Mouse (Mus musculus) heart, adult 18-20 months (tissue): ENCODE measurements at regions not wholly inside any gene's neighbourhood (a gene's known extent, or its start where the extent isn't known, plus 50 kb on each side); places are given as distances from the start of the nearest gene placed in this dataset.
A peak's percentile ranks its signal among the peaks of the same experiment; 100 is the strongest.

ENCODE experiments used
- DNase-seq, 2 experiments: peaks; one replicate each; pipeline ENCODE4 v3.0.0; 2021 to 2022; ENCODE audit warnings: mixed read lengths in 1 of 2

DNA sequence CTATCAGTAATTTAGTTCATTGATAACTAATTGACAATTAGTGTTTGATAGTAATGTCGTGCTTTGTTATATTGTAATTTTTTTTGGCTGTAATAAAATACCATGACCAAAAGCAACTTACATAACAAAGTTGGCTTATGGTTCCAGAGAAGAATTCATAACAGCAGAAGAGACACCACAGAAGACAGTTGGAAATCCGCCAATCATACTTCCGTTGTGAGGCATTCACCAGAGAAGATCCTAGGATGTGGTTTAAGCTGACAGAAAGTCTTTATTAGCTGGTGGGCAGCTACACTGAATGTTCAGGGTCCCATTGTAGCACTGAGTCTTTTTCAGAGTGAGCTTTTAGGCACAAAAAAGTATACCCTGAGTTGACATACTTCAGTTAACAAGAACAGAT lies 109.9 kb downstream of the Sec23a start:
- DNase-seq, result no peak

DNA sequence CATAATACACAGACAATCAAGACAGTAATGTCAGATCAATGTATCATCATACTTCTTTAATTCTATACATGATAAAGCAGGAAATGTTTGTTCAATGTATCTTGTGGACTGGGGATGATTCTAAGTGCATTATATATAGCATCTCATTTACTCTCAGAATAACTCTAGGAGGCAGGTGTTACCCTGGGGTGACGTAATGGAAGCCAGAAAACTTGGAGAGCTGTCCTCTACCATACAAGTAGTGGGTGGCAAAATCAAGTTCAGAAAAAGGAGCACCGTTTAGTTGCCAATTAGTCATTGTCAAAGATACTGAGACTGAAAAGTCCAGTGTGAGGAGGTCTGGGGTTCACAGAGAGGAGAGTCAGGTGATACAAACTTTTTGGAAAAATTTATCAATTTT lies 136.0 kb downstream of the Sec23a start:
- no peak for DNase-seq

DNA sequence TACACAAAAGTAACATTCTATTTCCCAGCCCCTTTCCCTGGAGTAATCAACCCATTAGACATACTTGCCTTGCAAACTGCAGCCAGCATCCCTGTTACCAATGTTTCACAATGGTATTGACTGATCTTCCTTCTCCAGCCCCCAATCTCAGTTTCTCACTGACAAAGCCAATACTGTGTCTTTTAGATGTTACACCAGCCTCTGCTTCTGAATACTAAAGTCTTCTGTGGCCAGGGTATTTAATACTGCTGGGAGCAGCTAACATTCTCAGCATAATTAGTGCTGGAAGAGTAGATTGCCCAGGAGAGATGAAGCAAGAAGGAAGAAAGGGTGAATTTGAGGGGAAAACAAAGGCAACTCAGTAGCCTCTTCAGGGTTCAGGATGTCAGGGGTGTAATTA lies 139.4 kb downstream of the Sec23a start:
- no peak for DNase-seq

DNA sequence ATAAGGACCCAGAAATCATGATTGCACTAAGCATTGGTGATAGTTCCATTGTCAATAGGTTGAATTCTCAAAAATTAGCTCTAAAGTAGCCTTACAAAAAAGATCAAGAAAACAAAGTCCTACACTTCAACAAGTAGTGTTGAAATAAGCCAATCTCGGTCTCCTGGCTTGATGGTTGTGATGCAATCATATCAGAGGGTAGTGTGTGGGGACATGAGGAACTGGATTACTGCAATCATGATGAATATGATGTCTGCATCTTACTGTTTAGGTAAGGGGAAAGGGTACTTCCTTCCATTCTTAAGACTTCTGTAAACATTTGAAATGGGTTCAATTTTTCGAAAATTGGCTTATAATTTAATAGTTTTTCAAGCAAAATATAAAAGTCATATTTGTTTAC lies 155.3 kb downstream of the Sec23a start:
- DNase-seq, result no peak

DNA sequence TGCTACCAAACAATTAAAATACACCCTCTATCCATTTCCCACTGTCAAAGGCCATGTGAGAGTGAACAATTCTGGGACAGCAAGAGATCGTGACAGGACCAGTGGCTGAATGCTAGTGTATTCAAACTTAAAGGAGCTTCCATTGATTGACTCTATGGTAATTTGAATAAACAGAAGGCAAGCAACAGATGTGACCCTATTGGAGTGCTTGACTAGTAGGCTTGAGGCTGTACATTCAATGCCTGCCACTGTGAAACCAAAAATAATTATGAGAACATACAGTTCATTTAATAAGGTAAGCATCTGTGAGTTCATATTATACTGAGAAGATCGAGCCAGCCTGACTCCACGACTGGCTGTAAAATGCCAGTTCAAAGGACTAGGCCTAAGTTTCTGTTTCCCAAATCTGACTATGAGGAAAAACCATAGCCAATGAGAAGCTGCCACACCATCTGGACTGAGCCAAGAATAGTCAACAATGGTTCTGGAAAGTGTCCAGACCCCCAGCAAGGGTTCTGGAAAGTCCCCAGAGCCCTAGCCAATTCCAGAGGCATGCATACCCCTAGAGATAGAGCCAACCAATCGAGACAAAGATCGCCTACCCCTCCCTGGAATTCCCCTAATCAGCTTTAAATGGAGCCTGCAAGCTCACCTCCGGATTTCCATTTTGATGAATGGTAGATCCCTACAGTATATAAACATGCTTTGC lies 160.0 kb downstream of the Sec23a start:
- peak in 1 of 2 experiments; percentile 4 for DNase-seq

DNA sequence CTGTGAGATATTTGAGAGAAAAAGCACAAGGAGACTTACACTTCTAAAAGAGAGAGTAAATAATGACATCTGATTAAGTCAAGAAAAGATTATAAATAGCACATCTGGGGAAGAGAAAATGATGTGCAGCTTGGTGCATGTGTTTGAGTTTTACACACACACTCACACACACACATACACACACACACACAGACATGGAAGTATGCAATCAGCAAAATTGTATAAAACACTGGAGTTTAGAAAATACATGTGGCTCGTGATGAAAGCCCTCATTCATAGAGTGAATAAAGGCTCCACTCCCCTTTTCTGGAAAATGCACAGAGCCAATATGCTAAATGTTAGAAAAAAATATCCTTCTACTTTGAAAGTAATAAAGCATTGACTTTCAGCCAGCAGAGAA lies 182.2 kb downstream of the Sec23a start:
- no peak for DNase-seq

DNA sequence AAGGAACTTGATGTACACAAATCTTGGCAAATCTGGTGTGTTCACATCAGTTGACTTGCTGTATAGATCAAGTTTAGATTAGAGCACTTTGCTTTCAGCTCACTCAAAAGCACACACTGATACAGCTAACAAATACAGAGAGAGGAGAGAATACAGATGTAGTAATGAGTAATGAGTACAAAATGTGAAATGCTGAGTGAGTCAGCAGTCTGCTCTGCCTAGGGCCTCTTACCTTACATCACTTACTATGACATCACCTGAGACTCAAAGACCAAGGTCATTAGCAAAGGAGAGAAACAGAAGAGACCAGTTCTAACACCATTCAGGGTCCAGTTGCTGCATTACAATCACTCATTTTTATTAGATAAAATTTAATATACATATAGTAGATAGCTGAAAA lies 184.0 kb downstream of the Sec23a start:
- DNase-seq, result no peak

DNA sequence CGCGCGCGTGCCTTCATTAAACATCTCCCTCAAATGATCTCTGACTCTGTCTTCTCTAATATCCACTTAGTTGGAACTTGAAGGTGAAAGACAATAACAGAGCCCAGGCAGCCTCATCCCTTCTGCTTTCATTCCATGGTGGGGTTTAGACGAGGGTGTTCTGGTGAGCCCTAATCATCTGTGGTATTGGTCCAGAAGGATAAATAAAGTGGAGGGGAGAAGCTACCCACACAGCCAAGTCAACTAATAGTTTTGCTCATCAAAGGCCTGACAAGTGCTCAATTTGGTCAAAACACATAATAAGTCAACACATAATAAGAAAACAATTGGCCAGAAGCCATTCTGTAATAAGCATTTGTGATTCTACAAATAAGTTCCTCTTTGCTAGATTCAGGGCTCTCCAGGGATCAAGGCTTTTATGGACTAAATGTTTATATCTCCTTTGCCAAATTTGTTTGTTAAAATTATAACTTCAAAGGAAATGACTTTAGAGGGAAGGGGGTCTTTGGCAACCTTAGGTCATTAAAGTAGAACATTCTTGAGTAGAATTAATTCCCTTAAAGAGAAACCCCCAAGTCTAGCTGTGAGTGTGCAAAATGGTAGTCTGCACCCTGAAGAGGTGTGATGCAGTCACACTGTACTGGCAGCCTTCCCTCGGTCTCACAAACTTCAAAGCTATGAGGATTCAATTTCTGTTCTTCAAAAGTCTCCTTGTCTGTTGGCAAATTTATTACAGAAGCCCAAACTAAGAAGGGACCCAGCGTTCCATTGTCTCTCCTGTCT lies 186.5 kb downstream of the Sec23a start:
- DNase-seq, result no peak

DNA sequence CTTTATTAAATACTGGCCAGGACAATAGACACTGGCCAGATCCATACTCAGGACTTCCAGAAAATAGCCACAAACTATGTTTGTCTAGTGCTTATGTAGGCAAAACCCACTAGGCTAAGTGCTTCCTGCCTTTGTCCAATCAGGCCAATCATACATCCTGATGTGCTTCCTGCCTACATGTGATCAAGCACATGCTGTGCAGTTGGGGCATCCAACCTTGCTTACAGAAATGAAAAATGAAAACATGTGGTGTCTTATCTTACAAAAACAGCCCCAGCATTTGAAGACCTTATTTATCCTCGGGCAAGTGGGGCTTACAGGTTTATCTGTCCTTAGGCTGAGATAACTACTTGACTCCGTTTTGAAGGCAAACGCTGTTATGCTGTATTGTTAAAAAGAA lies 188.8 kb downstream of the Sec23a start:
- DNase-seq, result no peak

DNA sequence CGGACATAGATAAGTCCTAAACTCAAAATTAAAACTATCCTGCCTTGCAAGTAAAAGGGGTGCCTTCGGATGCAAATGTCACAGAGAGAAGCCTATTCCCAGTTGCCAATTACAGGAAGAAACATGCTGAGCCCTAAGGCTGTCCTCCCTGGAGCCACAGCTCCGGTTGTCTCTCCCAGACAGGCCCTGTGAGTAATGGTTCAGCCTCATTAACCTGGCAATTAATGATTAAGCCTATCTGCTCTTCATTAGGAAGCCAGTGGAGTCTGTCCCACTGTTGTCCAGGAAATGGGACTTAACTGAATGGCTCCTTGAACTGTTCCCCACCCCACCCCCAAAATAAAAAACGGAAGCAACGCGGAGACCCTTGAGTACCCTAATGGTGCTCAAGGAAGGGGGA lies 207.7 kb downstream of the Sec23a start:
- DNase-seq, result no peak

DNA sequence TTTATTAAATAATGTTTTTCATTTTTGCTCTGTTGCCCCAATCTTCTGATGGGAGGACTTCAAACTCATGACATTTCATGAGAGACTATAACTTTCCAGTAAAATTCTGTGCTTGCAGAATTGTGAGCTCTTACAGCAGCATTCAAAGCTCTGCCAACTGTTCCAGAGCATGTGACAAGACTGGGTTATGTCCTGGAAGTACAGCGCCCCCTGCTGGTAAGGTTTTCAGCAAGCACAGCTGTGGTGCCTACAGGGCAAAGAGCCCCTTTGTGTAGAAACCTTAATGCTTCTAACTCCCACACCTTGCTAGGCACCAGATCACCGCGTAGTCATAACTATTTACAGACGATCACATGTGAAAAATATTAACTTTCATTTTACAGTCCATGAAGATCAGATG lies 209.4 kb downstream of the Sec23a start:
- peak; percentile 51 to 79 for DNase-seq
